Mouse (Mus musculus): ENCODE data around the gene Got1.

DNA sequence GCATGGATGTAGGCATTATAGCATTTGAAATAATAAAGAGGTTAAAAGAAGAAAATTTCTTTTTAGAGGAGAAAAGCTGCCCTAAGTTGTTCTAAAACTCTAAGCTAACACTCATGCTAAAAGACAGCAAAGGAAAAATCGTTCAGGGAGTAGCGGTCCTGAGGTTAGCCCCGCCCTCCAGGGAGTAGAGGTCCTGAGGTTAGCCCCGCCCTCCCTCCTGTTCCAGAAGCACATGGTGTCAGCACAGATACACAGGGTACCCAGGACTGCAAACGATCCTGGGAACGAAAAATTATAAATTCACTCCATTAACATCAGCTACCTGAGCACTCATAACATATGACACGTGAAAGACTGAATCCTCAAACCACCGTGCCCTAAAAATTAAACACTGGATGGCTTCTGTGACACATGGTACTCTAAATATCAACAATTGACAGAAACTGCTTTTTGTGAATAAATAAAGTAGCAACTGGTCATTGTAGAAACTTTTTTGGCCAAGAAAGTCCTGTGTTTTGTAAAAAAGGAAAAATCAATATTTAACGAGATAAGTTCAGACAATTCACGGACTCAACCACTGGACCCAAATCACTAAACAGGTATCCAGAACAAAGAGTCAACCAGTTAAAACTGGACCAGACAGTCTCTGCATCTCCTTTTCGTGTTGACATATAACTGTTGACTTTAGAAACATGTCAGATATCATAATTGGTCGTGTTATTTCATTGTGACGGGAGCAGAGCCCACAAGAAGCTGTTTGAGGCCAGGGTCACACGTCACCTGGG, 13.8 kb downstream of the Got1 start:
- TF ChIP-seq REST (IDR thresholded peaks at IDR 0.05; ENCODE audit: insufficient read depth, insufficient read length) (no peak), POLR2A (IDR thresholded peaks at IDR 0.05; ENCODE audit: insufficient read length, low read depth) (no peak)
